Mouse (Mus musculus) C2C12 (cell line): Measurements from ENCODE around the gene Olfr877.

ENCODE experiments used
- CTCF ChIP-seq: IDR thresholded peaks from one replicate; pipeline ENCODE4 v1.5.1; 2011; ENCODE audit not compliant: control insufficient read depth, insufficient read depth, insufficient read length
- MYOD1 ChIP-seq: IDR thresholded peaks from one replicate; pipeline ENCODE4 v1.6.1; 2011; ENCODE audit warnings: low read depth; ENCODE audit not compliant: control insufficient read depth, insufficient read length
- MYOG ChIP-seq: IDR thresholded peaks from one replicate; pipeline ENCODE4 v1.6.1; 2011; ENCODE audit not compliant: control insufficient read depth, insufficient read length; ENCODE audit errors: extremely low read depth
- USF1 ChIP-seq: IDR thresholded peaks from one replicate; pipeline ENCODE4 v1.6.1; 2011; ENCODE audit warnings: low read depth, mild to moderate bottlenecking, control low read depth, moderate library complexity

- TF ChIP-seq CTCF = no peak
- no peak for TF ChIP-seq USF1
- no peak for TF ChIP-seq MYOG
- no peak for TF ChIP-seq MYOD1
These were observed 4.8 kb upstream of the Olfr877 start for GRCm38 (mm10) chr9:37849267-37849666.
